Mouse (Mus musculus) brain, embryonic 14.5 days (tissue): ENCODE data around the gene D2hgdh. TPM values are rescaled to one million over a fixed set of nuclear protein-coding genes. Genes with fewer than 3 reads are reported as not detected.
A peak's percentile ranks its signal among the peaks of the same experiment; 100 is the strongest.

ENCODE experiments used
- DNase-seq: peaks from one replicate; pipeline ENCODE4 v3.0.0-alpha.2; 2011; ENCODE audit warnings: low read depth
- CTCF ChIP-seq: fragments of 200-500 bp; IDR thresholded peaks from 2 replicates; pipeline ENCODE4 v1.5.1; 2012; ENCODE audit warnings: inconsistent platforms, mild to moderate bottlenecking, moderate library complexity, borderline replicate concordance; ENCODE audit not compliant: insufficient read depth, insufficient read length; ENCODE audit errors: extremely low read depth
- POLR2A ChIP-seq: fragments of 200-500 bp; IDR thresholded peaks from 2 replicates; pipeline ENCODE4 v1.6.1; 2012; ENCODE audit warnings: mild to moderate bottlenecking, inconsistent platforms, borderline replicate concordance; ENCODE audit not compliant: poor library complexity, insufficient read depth, insufficient read length, severe bottlenecking; ENCODE audit errors: extremely low read depth
- polyA plus RNA-seq: library from polyadenylated mRNA; depleted of rRNA; stranded (reverse); fragments of >200 nt; gene quantifications from 2 replicates; pipeline ENCODE4 v1.2.3, GENCODE M21; 2012; rRNA removed

The D2hgdh gene
- polyA plus RNA-seq, result 23.2 and 24.2 TPM in 2 replicates

- TF ChIP-seq POLR2A (no peak), CTCF (no peak)
Measured at GRCm38 (mm10) chr1:93824609-93825008, at the start of gene D2hgdh. TSS of gene D2hgdh (plus strand) at chr1:93824909.

GRCm38 (mm10) chr1:93776686-93777085 is 48.0 kb upstream of the D2hgdh start:
- TF ChIP-seq POLR2A, result no peak
- TF ChIP-seq CTCF, result no peak
- DNase-seq, result no peak

More at GRCm38 (mm10) chr1:93824609-93825008, at the start of gene D2hgdh:
- no peak for DNase-seq

DNA sequence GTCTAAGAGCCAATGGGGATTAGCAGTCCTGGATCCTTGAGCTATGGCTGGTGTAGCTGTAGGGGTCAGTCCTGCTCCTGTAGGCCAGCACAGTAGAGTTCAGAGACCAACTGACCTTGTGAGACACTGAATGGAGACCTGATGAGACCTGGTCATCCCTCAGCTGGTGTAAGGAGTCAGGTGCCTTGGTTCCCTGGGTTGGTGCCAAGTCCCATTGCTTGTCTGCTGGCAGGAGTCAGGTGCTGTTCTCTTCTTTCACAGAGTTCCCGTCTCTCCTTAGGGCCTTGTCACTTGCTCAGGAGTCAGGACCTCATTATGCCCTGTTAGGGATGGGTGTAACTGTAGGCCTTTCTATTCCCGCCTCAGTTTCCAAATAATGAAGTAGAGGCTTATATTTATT is 37.8 kb upstream of the D2hgdh start:
- no peak for TF ChIP-seq POLR2A
- no peak for TF ChIP-seq CTCF
- no peak for DNase-seq

- DNase-seq, result no peak
- TF ChIP-seq CTCF, result no peak
- TF ChIP-seq POLR2A, result no peak
Measured at GRCm38 (mm10) chr1:93794526-93794925, 30.2 kb upstream of the D2hgdh start.

GRCm38 (mm10) chr1:93795886-93796285 is 28.8 kb upstream of the D2hgdh start:
- no peak for DNase-seq
- no peak for TF ChIP-seq POLR2A

DNA sequence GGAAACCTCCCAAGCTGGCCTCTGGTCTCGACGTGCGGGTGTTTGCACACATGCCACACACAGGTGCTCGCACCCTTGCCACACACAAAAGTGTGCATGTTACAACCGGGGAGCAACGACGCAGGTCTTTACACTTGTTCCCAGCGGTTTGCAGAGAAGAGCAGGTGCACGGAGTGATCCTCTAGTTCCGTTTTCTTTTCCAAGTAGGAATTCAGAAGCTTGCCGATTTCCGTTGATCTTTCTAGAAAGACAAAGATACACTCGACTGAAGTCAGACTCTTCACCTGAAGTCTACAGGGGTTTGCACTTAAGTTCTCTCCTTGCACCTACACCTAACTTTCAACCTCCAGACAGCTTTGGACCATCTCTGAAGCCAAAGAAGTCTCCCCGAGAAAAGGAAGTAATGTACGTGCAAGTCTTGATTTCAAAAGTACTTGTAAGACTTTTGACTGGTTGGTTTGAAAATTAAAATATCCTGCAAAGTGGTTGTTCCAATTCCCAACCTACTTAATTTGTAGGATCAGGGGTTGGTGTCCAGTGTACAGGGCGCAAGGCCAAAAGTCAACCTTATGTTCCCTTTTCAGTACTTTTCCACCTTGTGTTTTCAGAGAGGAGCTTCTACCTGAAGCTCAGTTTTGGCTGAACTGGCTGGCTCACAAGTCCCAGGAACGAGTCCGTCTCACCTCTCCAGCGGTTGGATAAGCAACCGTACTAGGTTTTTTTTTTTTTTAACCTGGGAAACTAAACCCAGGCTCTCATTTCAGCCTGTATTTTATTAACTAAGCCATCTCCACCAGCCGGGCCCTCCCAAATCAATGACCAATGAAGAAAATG is 23.8 kb upstream of the D2hgdh start:
- DNase-seq, result peak; percentile 6
- no peak for TF ChIP-seq CTCF
- no peak for TF ChIP-seq POLR2A

DNA sequence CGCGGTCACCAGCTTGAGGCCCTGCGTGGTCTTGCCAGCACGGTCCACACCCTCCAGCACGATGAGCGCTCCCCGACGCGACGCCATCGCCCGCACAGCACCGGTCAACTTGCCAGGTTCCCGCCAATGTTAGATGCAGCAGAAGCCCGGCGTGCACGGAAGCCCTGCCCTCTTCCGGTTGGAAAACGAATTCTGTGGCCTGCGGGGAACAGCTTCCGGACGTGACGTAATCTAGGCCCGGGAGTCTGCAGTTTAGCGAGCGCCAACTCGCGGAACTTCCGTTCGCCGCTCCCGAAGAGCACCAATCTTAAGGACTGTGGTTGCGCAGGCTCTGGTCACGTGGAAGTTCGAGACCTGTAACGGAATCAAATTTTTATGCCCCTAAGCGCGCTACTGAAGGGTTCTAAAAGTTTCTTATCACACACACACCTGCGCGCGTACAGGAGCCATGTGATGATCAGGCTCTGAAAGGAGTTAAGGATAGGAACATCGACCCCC is 22.9 kb upstream of the D2hgdh start, which contains the start of gene Dtymk:
Gene Dtymk (minus strand): TSS at position 194 of the 498 bp plus-strand sequence.
- DNase-seq, result peak; percentile 99

GRCm38 (mm10) chr1:93802771-93803170 is 21.9 kb upstream of the D2hgdh start:
- no peak for TF ChIP-seq POLR2A
- no peak for TF ChIP-seq CTCF
- no peak for DNase-seq

More for the DNA sequence above, 22.9 kb upstream of the D2hgdh start, which contains the start of gene Dtymk:
- TF ChIP-seq POLR2A (0 out of 2 replicates have a peak, but pooled peaks have one; percentile 28), CTCF (peak; percentile 49; the same call in 1 of the 2 replicates)

- DNase-seq, result peak; percentile 99
- TF ChIP-seq POLR2A, result peak; percentile 51; the same call in 1 of the 2 replicates
- TF ChIP-seq CTCF, result peak; percentile 96
Measured at GRCm38 (mm10) chr1:93803556-93804507, 20.9 kb upstream of the D2hgdh start, which contains the start of gene Ing5. TSS of gene Ing5 (plus strand) at chr1:93803965.

DNA sequence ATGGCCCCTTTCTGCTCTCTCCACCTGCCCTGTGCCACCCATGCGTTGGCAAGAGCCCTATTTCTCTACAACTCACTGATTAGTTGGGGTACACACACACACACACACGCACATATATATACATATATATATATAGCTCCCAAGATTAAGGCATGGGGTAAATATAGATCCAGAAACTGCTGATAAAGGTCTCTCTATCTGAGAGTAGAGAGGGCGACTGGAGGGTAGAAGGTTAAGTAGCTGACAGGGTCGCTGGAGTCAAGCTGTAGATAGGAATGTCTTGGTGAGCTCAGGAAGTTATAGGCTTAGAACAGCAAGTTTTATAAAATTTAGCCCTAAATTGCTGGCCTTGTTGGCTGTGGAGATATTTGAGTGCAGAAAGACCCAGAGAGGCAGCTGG is 19.9 kb upstream of the D2hgdh start:
- TF ChIP-seq CTCF (no peak), POLR2A (no peak)

DNA sequence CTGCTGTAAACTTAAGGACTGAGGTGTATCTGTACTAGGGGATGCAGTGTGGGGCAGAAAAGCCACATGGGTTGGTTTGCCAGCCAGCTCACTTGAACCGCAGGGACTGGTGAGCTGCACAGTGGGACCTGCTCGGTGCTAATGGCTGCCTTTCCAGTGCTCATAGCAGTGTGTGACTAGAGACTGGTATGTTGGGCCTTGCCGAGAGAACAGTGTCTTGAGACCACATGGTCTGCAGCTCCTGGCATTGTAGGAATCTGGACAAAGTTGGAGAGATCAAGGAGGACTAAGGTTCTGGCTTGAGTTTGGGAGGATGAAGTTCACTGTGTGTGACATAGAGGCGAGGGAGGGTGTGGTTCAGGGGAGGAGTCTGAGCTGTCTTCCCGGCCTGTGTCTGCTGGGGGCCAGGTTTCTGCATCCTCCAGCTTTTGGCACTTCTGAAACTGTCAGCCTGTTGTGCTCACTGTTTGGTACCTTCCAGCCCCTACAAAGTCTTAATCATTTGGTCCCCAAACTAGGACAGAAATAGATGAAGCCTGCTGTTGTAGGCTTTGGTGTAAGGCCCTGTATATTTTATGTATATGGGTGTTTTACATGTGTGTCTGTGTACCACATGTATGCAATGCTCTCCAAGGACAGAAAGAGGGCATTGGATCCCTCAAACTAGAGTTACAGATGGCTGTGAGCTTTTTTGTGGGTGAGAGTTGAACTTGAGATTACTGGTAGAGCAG is 19.3 kb upstream of the D2hgdh start:
- TF ChIP-seq CTCF, result no peak
- TF ChIP-seq POLR2A, result no peak
- no peak for DNase-seq

More for the DNA sequence above, 19.9 kb upstream of the D2hgdh start:
- DNase-seq, result no peak

DNA sequence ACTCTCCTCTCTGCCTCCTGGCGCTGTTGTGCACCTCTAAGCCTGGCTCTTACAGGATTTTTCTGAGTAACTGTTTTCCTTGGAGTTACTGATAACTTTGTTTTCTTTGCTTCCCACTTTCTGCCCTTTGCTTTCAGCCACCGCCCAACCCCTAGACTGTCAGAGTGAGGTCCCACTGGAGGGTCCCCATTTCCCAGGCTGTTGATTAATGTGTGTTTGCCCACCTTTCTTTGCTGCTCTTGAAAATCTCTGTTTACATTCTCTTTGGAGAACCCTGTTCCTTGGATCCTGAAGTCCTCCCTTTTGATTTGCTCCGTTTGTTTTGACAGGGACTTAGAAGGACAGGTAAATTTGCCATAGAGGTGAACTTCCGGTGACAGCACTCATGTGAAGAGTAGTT is 15.8 kb upstream of the D2hgdh start:
- TF ChIP-seq POLR2A (no peak), CTCF (no peak)
- DNase-seq, result no peak
